Mouse (Mus musculus) heart, postnatal 0 days (tissue): Measurements from ENCODE around the gene Stap2.

Source experiments
- CTCF ChIP-seq: IDR thresholded peaks from 2 replicates; pipeline ENCODE4 v1.5.1; 2016; ENCODE audit warnings: antibody characterized with exemption, control low read depth, low read depth
- EP300 ChIP-seq: IDR thresholded peaks from 2 replicates; pipeline ENCODE4 v1.6.1; 2016; ENCODE audit warnings: antibody characterized with exemption, low read depth

DNA sequence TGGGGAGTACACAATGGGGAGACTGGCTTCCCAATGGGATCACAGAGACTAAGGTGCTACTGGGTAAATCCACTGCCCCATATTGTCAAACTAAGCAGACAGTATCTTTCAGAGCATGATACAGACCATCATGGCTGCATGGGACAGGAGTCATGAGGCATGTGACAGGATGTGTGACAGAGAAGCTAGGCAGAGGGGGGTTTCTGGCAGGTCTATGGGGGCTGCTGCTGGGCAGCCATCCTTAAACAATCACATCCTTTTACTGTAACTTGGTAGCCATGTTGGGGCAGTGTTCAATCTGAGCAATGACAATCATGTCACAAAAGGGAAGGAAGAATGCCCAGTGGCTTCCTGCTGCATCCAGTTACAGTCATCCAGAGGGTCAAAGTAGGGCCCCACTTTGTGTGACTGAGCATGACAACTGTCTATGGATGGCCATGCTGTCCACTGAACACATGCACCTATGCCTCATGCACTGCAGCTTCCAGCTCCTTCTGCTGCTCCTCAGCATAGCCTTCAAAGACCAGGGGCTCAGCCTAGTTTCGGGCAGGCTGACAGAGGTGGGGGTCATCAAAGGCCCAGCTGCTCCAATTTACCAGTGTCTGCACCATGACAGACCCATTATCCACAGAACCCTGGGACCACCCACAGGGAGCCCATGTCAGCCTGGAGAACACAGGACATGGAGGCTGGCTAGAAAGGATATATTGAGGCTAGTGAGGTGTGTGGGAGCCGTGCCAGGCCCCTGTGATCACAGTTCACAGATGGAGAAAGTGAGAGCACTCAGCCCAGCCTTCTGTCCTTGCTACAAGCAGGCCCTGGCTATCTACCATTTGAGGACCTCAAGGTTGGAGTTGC, 17.0 kb upstream of the Stap2 start:
- no peak for TF ChIP-seq CTCF
- TF ChIP-seq EP300: no peak
